Comparison of ENCODE assay signal across 26 mouse cellular contexts in the genomic region with DNA sequence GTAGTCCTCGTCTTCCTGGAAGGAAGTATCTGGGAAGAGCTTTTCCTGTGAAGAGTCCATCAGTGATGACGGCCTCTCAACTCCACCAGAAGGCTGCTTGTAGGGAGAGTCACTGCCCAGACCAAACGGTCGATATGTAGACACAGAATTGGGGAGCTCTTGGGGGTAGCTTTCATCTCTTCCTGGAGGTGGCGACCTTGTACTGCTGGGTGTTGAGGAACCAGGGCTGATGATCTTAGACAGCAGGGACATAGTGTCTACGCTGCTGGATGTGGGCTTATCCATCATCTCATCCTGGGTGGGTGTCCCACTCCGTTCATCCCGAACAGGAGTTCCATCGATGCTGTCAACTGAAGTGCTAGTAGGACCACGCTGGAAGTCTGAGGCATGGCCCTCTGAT. TPM values are rescaled to one million over a fixed set of nuclear protein-coding genes. Genes with fewer than 3 reads are reported as not detected.
DNase-seq lines count a peak whose midpoint lies in the region; ATAC-seq and TF ChIP-seq lines count a peak whose summit lies in the region.
"Had no signal": no experiment of that assay in that cellular context is flagged by ENCODE, and none has a peak within 500 bp of the region (broad histone marks: within the 10 kb centered on the region; RNA-seq: fewer than 3 reads in every experiment).

No protein-coding gene starts in this region.

- TF ChIP-seq POLR2A in CH12.LX (IDR thresholded peaks at IDR 0.05; ENCODE audit: low read depth, low read length) = no peak

- DNase-seq in heart, postnatal 14 days = no peak
- DNase-seq in A20 (ENCODE audit: low read depth, low spot score) = peak; percentile 13
- no peak for DNase-seq in CH12.LX (ENCODE audit: extremely low read depth)
- DNase-seq in frontal cortex, adult 2 months (ENCODE audit: extremely low spot score in 1 of 2, low spot score in 1 of 2) = no peak
- no peak for DNase-seq in gastrocnemius, adult 8-10 months (ENCODE audit: low spot score in 2 of 2)
- no peak for DNase-seq in left cerebral cortex, adult 2 months (ENCODE audit: extremely low spot score in 1 of 2, low spot score in 2 of 2)
- DNase-seq: adrenal gland, postnatal 10 days; cerebellum, adult 8-10 months; heart, postnatal 36 days; kidney, postnatal 25 days; left cerebral cortex, postnatal 4 days; lung, adult 18-20 months; lung, postnatal 14 days; midbrain, embryonic 14.5 days; right cerebral cortex, postnatal 14 days; spleen, adult 18-20 months; thymus, postnatal 25 days had no signal

- TF ChIP-seq CTCF in CH12.LX (conservative IDR thresholded peaks at IDR 0.05 in 1 of 2, IDR thresholded peaks at IDR 0.05 in 1 of 2; ENCODE audit: low read depth in 2 of 2, low read length in 2 of 2) = peak in 1 of 2 experiments; percentile 27; a peak in 1 of 4 replicates
- TF ChIP-seq CTCF in left cerebral cortex, adult 2 months (IDR thresholded peaks at IDR 0.05) = no peak

- no peak overlapping the region for H3K4me2 ChIP-seq in heart, embryonic 13.5 days
- no peak overlapping the region for H3K4me2 ChIP-seq in CH12.LX (ENCODE audit: insufficient read depth, low read depth, poor library complexity, severe bottlenecking)
- H3K4me2 ChIP-seq: forebrain, embryonic 15.5 days; hindbrain, embryonic 13.5 days; intestine, embryonic 15.5 days; limb, embryonic 15.5 days had no signal

- 0 out of 2 replicates have a peak, but pooled peaks cover 7% of the 10 kb centered on the region for H3K4me1 ChIP-seq in heart, embryonic 13.5 days
- H3K4me1 ChIP-seq in CH12.LX (ENCODE audit: control insufficient read depth in 1 of 2, insufficient read depth in 2 of 2) = no peaks in the 10 kb centered on the region
- H3K4me1 ChIP-seq: forebrain, embryonic 15.5 days; hindbrain, embryonic 13.5 days; intestine, embryonic 15.5 days; limb, embryonic 15.5 days had no signal

- WGBS in heart, embryonic 13.5 days = 85% methylated on average over 10 of the region's 10 CpGs

- no peak overlapping the region for H3K9ac ChIP-seq in heart, embryonic 13.5 days
- H3K9ac ChIP-seq in CH12.LX (ENCODE audit: insufficient read depth, low read depth) = no peak overlapping the region
- H3K9ac ChIP-seq: forebrain, embryonic 15.5 days; hindbrain, embryonic 13.5 days; intestine, embryonic 15.5 days; limb, embryonic 15.5 days had no signal

- H3K27me3 ChIP-seq in heart, embryonic 13.5 days (replicated peaks) = no peaks in the 10 kb centered on the region
- no peaks in the 10 kb centered on the region for H3K27me3 ChIP-seq in CH12.LX (replicated peaks)
- H3K27me3 ChIP-seq: forebrain, embryonic 15.5 days; hindbrain, embryonic 13.5 days; intestine, embryonic 15.5 days; limb, embryonic 15.5 days; megakaryocyte, embryonic 14.5 days had no signal

- no peaks in the 10 kb centered on the region for H3K9me3 ChIP-seq in heart, embryonic 13.5 days
- no peaks in the 10 kb centered on the region for H3K9me3 ChIP-seq in CH12.LX (replicated peaks; ENCODE audit: low read length)
- H3K9me3 ChIP-seq: forebrain, embryonic 15.5 days; G1E; hindbrain, embryonic 13.5 days; intestine, embryonic 15.5 days; limb, embryonic 15.5 days; megakaryocyte, embryonic 14.5 days had no signal

- in situ Hi-C loops in CH12.LX (cut with MboI; ENCODE audit: low pct_ligation_motif_present, low pct_unique_long_range_greater_than_20kb, low sequenced_read_pairs) = loop anchor here (25.0 kb wide), 1 partner anchor 253 kb away; no protein-coding TSS in a partner anchor

- peaks cover 83% of the 10 kb centered on the region for H3K36me3 ChIP-seq in heart, embryonic 13.5 days
- peaks cover 30 to 75% of the 10 kb centered on the region in 2 experiments for H3K36me3 ChIP-seq in CH12.LX (replicated peaks in 1 of 2; ENCODE audit: control insufficient read depth in 1 of 2, insufficient read depth in 1 of 2, low read length in 1 of 2)

- intact Hi-C loops in heart, postnatal 14 days (cut with DNase I) = no loop called here
- intact Hi-C loops in left cerebral cortex, adult 2 months (cut with DNase I) = no loop called here

- TF ChIP-seq RAD21 in CH12.LX (IDR thresholded peaks at IDR 0.05; ENCODE audit: low read depth, low read length) = peak; percentile 19

- dilution Hi-C loops in CH12.LX (cut with MboI; ENCODE audit: extremely low pct_ligation_motif_present, extremely low pct_unique_long_range_greater_than_20kb, low sequenced_read_pairs) = no loop called here

- TF ChIP-seq EP300 in CH12.LX (IDR thresholded peaks at IDR 0.05; ENCODE audit: low read length) = no peak

- H3K4me3 ChIP-seq in heart, embryonic 13.5 days = no peak overlapping the region
- no peak overlapping the region for H3K4me3 ChIP-seq in CH12.LX (replicated peaks in 1 of 3; ENCODE audit: low read depth in 2 of 3, low read length in 2 of 3, poor library complexity in 1 of 3)
- H3K4me3 ChIP-seq in left cerebral cortex, adult 2 months = no peak overlapping the region
- H3K4me3 ChIP-seq: forebrain, embryonic 15.5 days; hindbrain, embryonic 13.5 days; intestine, embryonic 15.5 days; limb, embryonic 15.5 days; megakaryocyte, embryonic 14.5 days had no signal

- ATAC-seq in heart, embryonic 13.5 days (ENCODE audit: extremely low read depth, insufficient number of reproducible peaks, low FRiP score, low TSS enrichment) = no peak
- ATAC-seq in erythroblast, adult 5-6 weeks (replicated peaks; ENCODE audit: low FRiP score, poor library complexity, severe bottlenecking) = 0 out of 2 replicates have a peak, but pooled peaks have one; percentile 49
- ATAC-seq: activated CD4-positive, CD25-positive, alpha-beta regulatory T cell, adult 4 months; forebrain, embryonic 15.5 days; intestine, embryonic 15.5 days had no signal

- peak overlapping the region; percentile 22; the same call in 1 of the 2 replicates for H3K27ac ChIP-seq in heart, embryonic 13.5 days (replicated peaks)
- no peak overlapping the region for H3K27ac ChIP-seq in CH12.LX (ENCODE audit: insufficient read depth, low read depth)
- no peak overlapping the region for H3K27ac ChIP-seq in left cerebral cortex, adult 2 months
- H3K27ac ChIP-seq: forebrain, embryonic 15.5 days; hindbrain, embryonic 13.5 days; intestine, embryonic 15.5 days; limb, embryonic 15.5 days had no signal

- H3K79me2 ChIP-seq in CH12.LX (replicated peaks; ENCODE audit: control insufficient read depth, extremely low read depth, insufficient read depth, poor library complexity, severe bottlenecking) = no peaks in the 10 kb centered on the region

TF ChIP-seq in CH12.LX, 34 proteins besides CTCF, POLR2A, EP300 and RAD21:
- TF ChIP-seq MEF2A (IDR thresholded peaks at IDR 0.05; ENCODE audit: borderline replicate concordance, low read depth, low read length) (no peak), NRF1 (IDR thresholded peaks at IDR 0.05; ENCODE audit: low read depth, low read length) (no peak), PAX5 (IDR thresholded peaks at IDR 0.05; ENCODE audit: low read length) (no peak), JUN (IDR thresholded peaks at IDR 0.05; ENCODE audit: insufficient read depth, low read depth, low read length) (no peak), HCFC1 (IDR thresholded peaks at IDR 0.05; ENCODE audit: low read depth, low read length) (no peak), UBTF (IDR thresholded peaks at IDR 0.05; ENCODE audit: low read depth, low read length) (no peak)
TF ChIP-seq in CH12.LX: peak in this region for 0.

RNA-seq across cellular contexts. Expression of a gene that starts 5.5 kb away (rescaled TPM):
- 39.5 and 40.0 TPM in 2 replicates for polyA plus RNA-seq in heart, embryonic 13.5 days (2015; fragmentation: Nextera tagmentation; extraction: Ambion mirVana)
- 10 to 100 TPM; 41.6 to 44.4 TPM for total RNA-seq in heart, postnatal 14 days (2021)
- 71.1 and 74.7 TPM in 2 replicates for total RNA-seq in CH12.LX (2012; rRNA removed)
- total RNA-seq in CH12.LX (2014; rRNA removed) = 59.8 and 61.5 TPM in 2 replicates
- polyA plus RNA-seq in CH12.LX (2012; ENCODE audit: insufficient read length, low read depth) = 97.6 and 106 TPM in 2 replicates
- total RNA-seq in erythroblast, adult 5-6 weeks (2015; ENCODE audit: low replicate concordance) = 3.7 and 15.3 TPM in 2 replicates
- total RNA-seq in erythroblast, adult 5-6 weeks (2017; ENCODE audit: low replicate concordance) = 3.1 and 7.2 TPM in 2 replicates
- polyA plus RNA-seq in frontal cortex, adult 2 months (2012; rRNA removed) = 37.5 and 38.4 TPM in 2 replicates
- total RNA-seq in gastrocnemius, adult 8-10 months (2022) = 10 to 100 TPM; 21.8 to 27.4 (median 26.8) TPM
- total RNA-seq in left cerebral cortex, adult 2 months (2021) = 10 to 100 TPM; 43.5 to 43.8 TPM

RNA-seq across cellular contexts. Expression of a gene that starts 26.2 kb away (rescaled TPM):
- polyA plus RNA-seq in heart, embryonic 13.5 days (2015; fragmentation: Nextera tagmentation; extraction: Ambion mirVana) = 61.1 and 68.7 TPM in 2 replicates
- total RNA-seq in heart, postnatal 14 days (2021) = 10 to 100 TPM; 46.0 to 59.8 TPM
- total RNA-seq in CH12.LX (2012; rRNA removed) (0.42 and 1.0 TPM in 2 replicates), CH12.LX (2014; rRNA removed) (0.40 and 1.00 TPM in 2 replicates)
- 4.0 and 4.3 TPM in 2 replicates for polyA plus RNA-seq in CH12.LX (2012; ENCODE audit: insufficient read length, low read depth)
- total RNA-seq in erythroblast, adult 5-6 weeks (2015; ENCODE audit: low replicate concordance) = not detected in 2 replicates
- total RNA-seq in erythroblast, adult 5-6 weeks (2017; ENCODE audit: low replicate concordance) = 0.42 and 1.1 TPM in 2 replicates
- 19.9 and 23.0 TPM in 2 replicates for polyA plus RNA-seq in frontal cortex, adult 2 months (2012; rRNA removed)
- total RNA-seq in gastrocnemius, adult 8-10 months (2022) = 10 to 100 TPM in 2 of 4 experiments, 1 to 10 TPM in 2; 6.0 to 16.6 (median 12.2) TPM
- total RNA-seq in left cerebral cortex, adult 2 months (2021) = 10 to 100 TPM in 1 of 2 experiments, 1 to 10 TPM in 1; 9.2 to 11.3 TPM

RNA-seq across cellular contexts. Expression of a gene that starts 53.1 kb away (rescaled TPM):
- polyA plus RNA-seq in heart, embryonic 13.5 days (2015; fragmentation: Nextera tagmentation; extraction: Ambion mirVana) = 17.1 and 18.0 TPM in 2 replicates
- total RNA-seq in heart, postnatal 14 days (2021) = 10 to 100 TPM; 41.3 to 42.1 TPM
- 8.1 and 8.4 TPM in 2 replicates for total RNA-seq in CH12.LX (2012; rRNA removed)
- total RNA-seq in CH12.LX (2014; rRNA removed) = 12.3 and 12.5 TPM in 2 replicates
- 13.2 and 16.2 TPM in 2 replicates for polyA plus RNA-seq in CH12.LX (2012; ENCODE audit: insufficient read length, low read depth)
- total RNA-seq in erythroblast, adult 5-6 weeks (2015; ENCODE audit: low replicate concordance) = 26.7 and 30.7 TPM in 2 replicates
- 12.4 and 14.9 TPM in 2 replicates for total RNA-seq in erythroblast, adult 5-6 weeks (2017; ENCODE audit: low replicate concordance)
- polyA plus RNA-seq in frontal cortex, adult 2 months (2012; rRNA removed) = 24.6 and 28.5 TPM in 2 replicates
- total RNA-seq in gastrocnemius, adult 8-10 months (2022) = 10 to 100 TPM; 31.2 to 38.4 (median 32.1) TPM
- 10 to 100 TPM; 59.6 to 63.5 TPM for total RNA-seq in left cerebral cortex, adult 2 months (2021)
